Mouse (Mus musculus): ENCODE results near the gene R3hdm4. TPM values are rescaled to one million over a fixed set of nuclear protein-coding genes. Genes with fewer than 3 reads are reported as not detected.

The R3hdm4 gene
- polyA plus RNA-seq, 1 experiment from 2014 or later, result 170 TPM

DNA sequence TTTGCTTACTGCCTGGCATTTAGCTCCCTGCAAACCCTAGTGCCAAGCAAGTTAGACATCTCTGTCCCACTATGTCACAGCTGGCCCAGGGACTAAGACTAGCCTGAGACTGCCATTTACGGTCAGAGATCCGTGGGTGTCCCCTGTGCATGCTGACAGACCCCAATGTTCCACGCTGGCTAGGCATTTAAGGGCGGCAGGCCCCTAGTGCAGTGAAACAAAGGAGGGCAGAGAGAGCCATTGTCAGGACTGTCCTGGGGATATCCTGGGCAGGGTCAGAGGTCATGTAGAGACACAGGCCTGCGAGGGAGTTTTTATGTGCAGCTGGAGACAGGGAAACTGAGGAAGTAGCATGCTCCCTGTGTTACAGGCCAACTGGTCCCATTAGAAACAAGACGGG lies 12.9 kb upstream of the R3hdm4 start:
- Histone ChIP-seq H3K27me3 (ENCODE audit: insufficient read depth, low read length) (no peaks in the 10 kb centered on the region), H3K4me3 (ENCODE audit: low read length) (no peak overlapping the region), H3K4me2 (replicated peaks; ENCODE audit: low read depth, low read length) (no peak overlapping the region), H3K9me3 (ENCODE audit: low read length) (no peaks in the 10 kb centered on the region), H3K9ac (replicated peaks; ENCODE audit: low read length) (peak overlapping the region; percentile 19; the same call in 1 of the 2 replicates), H3K27ac (ENCODE audit: low read length) (peak overlapping the region; percentile 31; the same call in 1 of the 2 replicates), H3K36me3 (ENCODE audit: insufficient read depth, low read length) (peaks cover 24% of the 10 kb centered on the region), H3K4me1 (ENCODE audit: insufficient read depth, low read length) (peaks cover 94% of the 10 kb centered on the region)
- no peak for ATAC-seq (ENCODE audit: low FRiP score, low TSS enrichment)
- WGBS, result 67% methylated on average over 6 of the region's 6 CpGs

DNA sequence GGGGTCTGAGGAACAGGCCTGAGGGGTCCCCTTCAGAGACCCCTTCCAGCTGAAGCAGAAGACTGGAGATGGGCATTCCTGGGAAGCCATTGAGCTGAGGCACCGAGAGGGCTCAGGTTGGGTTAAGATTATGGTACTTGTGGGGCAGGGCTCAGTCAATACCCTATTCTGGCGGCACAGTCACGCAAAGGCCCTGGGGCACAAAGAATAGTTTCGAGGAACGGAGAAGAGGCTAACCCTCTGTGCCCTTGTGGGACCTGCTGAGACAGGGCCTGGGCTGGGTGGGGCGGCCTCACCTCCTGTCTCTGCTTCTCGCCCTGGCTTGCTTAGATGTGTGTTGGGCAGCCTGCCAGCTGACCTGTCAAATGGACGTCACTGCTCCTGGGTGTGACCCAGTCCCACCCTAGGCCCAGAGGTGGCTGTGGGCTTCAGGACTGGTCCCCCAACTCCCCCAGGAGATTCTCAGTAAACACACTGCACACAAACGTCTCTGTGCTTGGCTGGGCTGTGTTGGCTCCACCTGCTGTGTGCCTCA lies 12.2 kb upstream of the R3hdm4 start:
- peak overlapping the region; percentile 1; the same call in 1 of the 2 replicates for H3K4me2 ChIP-seq (replicated peaks; ENCODE audit: low read depth, low read length)
- H3K9ac ChIP-seq (replicated peaks; ENCODE audit: low read length), result 0 out of 2 replicates have a peak overlapping the region, but pooled peaks have one; percentile 9
- 65% methylated on average over 9 of the region's 9 CpGs for WGBS
- no peak overlapping the region for H3K4me3 ChIP-seq (ENCODE audit: low read length)
- peaks cover 92% of the 10 kb centered on the region for H3K4me1 ChIP-seq (ENCODE audit: insufficient read depth, low read length)
- no peak for ATAC-seq (ENCODE audit: low FRiP score, low TSS enrichment)
- peaks cover 24% of the 10 kb centered on the region for H3K36me3 ChIP-seq (ENCODE audit: insufficient read depth, low read length)
- no peaks in the 10 kb centered on the region for H3K27me3 ChIP-seq (ENCODE audit: insufficient read depth, low read length)
- peak overlapping the region; percentile 41; the same call in 1 of the 2 replicates for H3K27ac ChIP-seq (ENCODE audit: low read length)
- H3K9me3 ChIP-seq (ENCODE audit: low read length), result no peaks in the 10 kb centered on the region

DNA sequence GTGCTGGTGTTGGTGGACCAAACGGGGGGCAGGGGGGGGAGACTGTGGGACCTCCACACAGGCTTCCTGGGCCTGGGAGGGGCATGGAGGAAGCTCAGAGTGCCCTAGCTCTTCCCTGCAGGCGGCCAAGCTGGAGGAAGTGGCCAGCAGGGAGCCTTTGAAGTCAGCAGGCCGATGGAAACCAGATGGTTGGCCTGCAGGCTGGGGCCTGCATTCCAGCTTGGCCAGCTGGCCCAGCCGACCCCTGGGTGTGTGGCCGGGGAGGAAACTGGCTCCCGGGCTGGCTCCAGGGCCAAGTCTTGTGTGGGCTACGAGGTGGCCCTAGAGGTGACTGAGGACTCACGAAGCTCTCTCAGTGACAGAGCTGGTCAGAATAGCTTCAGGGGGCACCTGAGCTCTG lies 11.7 kb upstream of the R3hdm4 start:
- 13% methylated on average over 8 of the region's 8 CpGs for WGBS
- peak overlapping the region; percentile 41 for H3K27ac ChIP-seq (ENCODE audit: low read length)
- peaks cover 87% of the 10 kb centered on the region for H3K4me1 ChIP-seq (ENCODE audit: insufficient read depth, low read length)
- no peak overlapping the region for H3K9ac ChIP-seq (replicated peaks; ENCODE audit: low read length)
- H3K4me3 ChIP-seq (ENCODE audit: low read length), result no peak overlapping the region
- ATAC-seq (ENCODE audit: low FRiP score, low TSS enrichment), result peak; percentile 58
- peaks cover 24% of the 10 kb centered on the region for H3K36me3 ChIP-seq (ENCODE audit: insufficient read depth, low read length)
- peak overlapping the region; percentile 1 for H3K4me2 ChIP-seq (replicated peaks; ENCODE audit: low read depth, low read length)
- H3K9me3 ChIP-seq (ENCODE audit: low read length), result no peaks in the 10 kb centered on the region
- no peaks in the 10 kb centered on the region for H3K27me3 ChIP-seq (ENCODE audit: insufficient read depth, low read length)

DNA sequence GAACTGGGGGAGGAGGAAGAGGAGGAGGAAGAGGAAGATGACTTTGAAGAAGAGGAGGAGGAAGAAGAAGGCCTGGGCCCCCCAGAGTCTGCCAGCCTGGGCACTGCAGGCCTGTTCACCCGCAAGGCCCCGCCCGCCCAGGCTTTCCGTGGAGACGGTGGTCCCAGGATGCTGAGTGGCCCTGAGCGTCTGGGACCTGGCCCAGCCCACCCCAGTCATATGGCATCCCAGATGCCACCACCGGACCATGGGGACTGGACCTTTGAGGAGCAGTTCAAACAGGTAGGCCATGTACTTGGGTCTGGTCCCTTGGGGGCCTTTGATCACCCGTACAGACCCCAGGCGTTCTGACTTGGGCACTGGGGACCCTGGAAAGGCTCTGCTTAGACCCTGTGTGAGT lies 10.8 kb upstream of the R3hdm4 start:
- no peaks in the 10 kb centered on the region for H3K27me3 ChIP-seq (ENCODE audit: insufficient read depth, low read length)
- no peak overlapping the region for H3K4me3 ChIP-seq (ENCODE audit: low read length)
- H3K9ac ChIP-seq (replicated peaks; ENCODE audit: low read length), result no peak overlapping the region; the same call in 1 of the 2 replicates
- WGBS, result 88% methylated on average over 9 of the region's 9 CpGs
- no peak overlapping the region for H3K4me2 ChIP-seq (replicated peaks; ENCODE audit: low read depth, low read length)
- peaks cover 24% of the 10 kb centered on the region for H3K36me3 ChIP-seq (ENCODE audit: insufficient read depth, low read length)
- H3K4me1 ChIP-seq (ENCODE audit: insufficient read depth, low read length), result peaks cover 78% of the 10 kb centered on the region
- ATAC-seq (ENCODE audit: low FRiP score, low TSS enrichment), result no peak
- no peaks in the 10 kb centered on the region for H3K9me3 ChIP-seq (ENCODE audit: low read length)
- peak overlapping the region; percentile 41; the same call in 1 of the 2 replicates for H3K27ac ChIP-seq (ENCODE audit: low read length)

GRCm38 (mm10) chr10:79930826-79931186 lies 9.8 kb upstream of the R3hdm4 start:
- no peak overlapping the region for H3K4me3 ChIP-seq (ENCODE audit: low read length)
- no peaks in the 10 kb centered on the region for H3K27me3 ChIP-seq (ENCODE audit: insufficient read depth, low read length)
- H3K4me2 ChIP-seq (replicated peaks; ENCODE audit: low read depth, low read length), result no peak overlapping the region
- no peaks in the 10 kb centered on the region for H3K9me3 ChIP-seq (ENCODE audit: low read length)
- no peak overlapping the region for H3K27ac ChIP-seq (ENCODE audit: low read length)
- no peak overlapping the region for H3K9ac ChIP-seq (replicated peaks; ENCODE audit: low read length)
- H3K36me3 ChIP-seq (ENCODE audit: insufficient read depth, low read length), result peaks cover 24% of the 10 kb centered on the region
- no peak for ATAC-seq (ENCODE audit: low FRiP score, low TSS enrichment)
- H3K4me1 ChIP-seq (ENCODE audit: insufficient read depth, low read length), result peaks cover 74% of the 10 kb centered on the region
- WGBS, result 87% methylated on average over 16 of the region's 16 CpGs

- WGBS, result 86% methylated on average over 18 of the region's 18 CpGs
- Histone ChIP-seq H3K9me3 (ENCODE audit: low read length) (no peaks in the 10 kb centered on the region), H3K36me3 (ENCODE audit: insufficient read depth, low read length) (peaks cover 24% of the 10 kb centered on the region), H3K27ac (ENCODE audit: low read length) (no peak overlapping the region), H3K4me3 (ENCODE audit: low read length) (no peak overlapping the region), H3K4me2 (replicated peaks; ENCODE audit: low read depth, low read length) (0 out of 2 replicates have a peak overlapping the region, but pooled peaks have one; percentile 7), H3K9ac (replicated peaks; ENCODE audit: low read length) (no peak overlapping the region), H3K4me1 (ENCODE audit: insufficient read depth, low read length) (peaks cover 75% of the 10 kb centered on the region), H3K27me3 (ENCODE audit: insufficient read depth, low read length) (no peaks in the 10 kb centered on the region)
- ATAC-seq (ENCODE audit: low FRiP score, low TSS enrichment), result no peak
Measured at GRCm38 (mm10) chr10:79929967-79930825, 9.2 kb upstream of the R3hdm4 start.

- Histone ChIP-seq H3K9me3 (ENCODE audit: low read length) (no peaks in the 10 kb centered on the region), H3K27me3 (ENCODE audit: insufficient read depth, low read length) (no peaks in the 10 kb centered on the region), H3K4me1 (ENCODE audit: insufficient read depth, low read length) (peaks cover 67% of the 10 kb centered on the region), H3K4me2 (replicated peaks; ENCODE audit: low read depth, low read length) (peak overlapping the region; percentile 95), H3K4me3 (ENCODE audit: low read length) (peak overlapping the region; percentile 99), H3K36me3 (ENCODE audit: insufficient read depth, low read length) (peaks cover 24% of the 10 kb centered on the region), H3K9ac (replicated peaks; ENCODE audit: low read length) (peak overlapping the region; percentile 94), H3K27ac (ENCODE audit: low read length) (peak overlapping the region; percentile 98)
- 14% methylated on average over 9 of the region's 9 CpGs for WGBS
- no peak for ATAC-seq (ENCODE audit: low FRiP score, low TSS enrichment)
Measured at GRCm38 (mm10) chr10:79928907-79929701, 8.1 kb upstream of the R3hdm4 start.

DNA sequence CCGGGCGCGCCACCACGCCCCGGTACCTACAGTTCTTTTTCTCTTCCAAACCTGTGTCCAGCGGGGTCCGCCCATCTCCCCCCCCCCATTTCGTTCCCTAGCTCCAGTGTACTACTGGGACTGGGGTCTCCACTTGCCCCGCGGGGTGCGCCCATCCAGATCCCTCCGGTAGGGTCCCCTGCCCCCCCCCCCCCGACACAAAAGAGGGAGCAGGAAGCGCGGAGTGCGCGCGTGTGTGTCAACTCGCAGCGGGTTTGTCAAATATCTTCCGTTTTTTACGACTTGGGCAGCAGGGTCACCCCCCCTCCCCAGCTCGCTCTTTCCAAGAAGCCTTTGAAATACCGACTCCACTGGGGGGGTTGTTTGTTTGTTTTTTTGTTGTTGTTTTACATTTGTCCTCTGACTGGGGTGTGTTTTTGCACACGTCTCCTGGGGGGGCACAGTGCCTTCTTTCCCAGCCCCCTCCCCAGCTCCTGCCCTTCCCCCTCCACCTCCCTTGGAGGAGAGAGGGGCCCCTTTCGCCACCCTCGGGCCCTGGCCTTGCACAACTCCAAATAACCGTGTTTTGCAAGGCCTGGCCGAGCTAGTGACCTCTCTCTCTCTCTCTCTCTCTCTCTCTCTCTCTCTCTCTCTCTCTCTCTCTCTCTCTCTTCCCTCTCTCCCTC lies 7.2 kb upstream of the R3hdm4 start:
- H3K4me2 ChIP-seq (replicated peaks; ENCODE audit: low read depth, low read length), result peak overlapping the region; percentile 95
- H3K27ac ChIP-seq (ENCODE audit: low read length), result peak overlapping the region; percentile 98
- H3K4me1 ChIP-seq (ENCODE audit: insufficient read depth, low read length), result peaks cover 58% of the 10 kb centered on the region
- WGBS, result under 1% methylated on average over 24 of the region's 29 CpGs
- H3K9ac ChIP-seq (replicated peaks; ENCODE audit: low read length), result peak overlapping the region; percentile 94
- peak overlapping the region; percentile 99 for H3K4me3 ChIP-seq (ENCODE audit: low read length)
- ATAC-seq (ENCODE audit: low FRiP score, low TSS enrichment), result no peak
- H3K9me3 ChIP-seq (ENCODE audit: low read length), result no peaks in the 10 kb centered on the region
- H3K36me3 ChIP-seq (ENCODE audit: insufficient read depth, low read length), result peaks cover 19% of the 10 kb centered on the region
- peaks cover 3% of the 10 kb centered on the region; the same call in 1 of the 2 replicates for H3K27me3 ChIP-seq (ENCODE audit: insufficient read depth, low read length)

DNA sequence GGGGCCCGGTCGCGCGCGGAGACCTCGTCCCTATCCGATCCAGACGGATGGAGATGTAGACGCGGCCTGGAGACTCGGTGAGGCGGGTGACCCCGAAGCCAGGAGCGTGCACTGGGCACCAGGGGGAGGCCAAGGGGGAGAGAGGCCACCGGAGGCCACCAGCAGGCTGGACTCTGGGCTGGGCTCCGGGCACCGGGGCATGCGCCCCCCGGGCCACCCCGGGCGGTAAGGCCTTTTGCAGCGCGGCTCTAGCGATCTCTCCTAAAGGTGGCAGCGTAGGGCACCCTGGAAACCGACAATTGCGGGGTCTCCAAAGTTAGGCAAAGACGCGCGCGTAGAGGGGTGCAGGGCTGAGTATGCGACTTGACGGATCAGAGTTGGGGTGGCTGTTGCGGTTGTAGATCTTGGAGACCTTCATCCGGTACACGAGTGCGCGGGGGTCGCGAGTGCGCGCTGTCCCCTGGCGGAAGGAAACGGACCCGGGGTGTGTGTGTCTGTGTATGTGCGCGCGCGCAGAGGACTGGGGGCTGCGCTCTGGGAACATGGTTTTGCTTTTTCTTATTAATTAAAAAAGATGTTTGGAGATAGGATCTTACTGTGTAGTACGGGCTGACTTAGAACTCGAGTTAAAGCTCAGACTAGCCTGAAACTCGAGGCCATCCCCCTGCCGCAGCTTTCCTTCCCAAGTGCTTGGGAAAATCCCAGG lies 6.5 kb upstream of the R3hdm4 start:
- Histone ChIP-seq H3K4me1 (ENCODE audit: insufficient read depth, low read length) (peaks cover 51% of the 10 kb centered on the region), H3K36me3 (ENCODE audit: insufficient read depth, low read length) (peaks cover 18% of the 10 kb centered on the region), H3K4me2 (replicated peaks; ENCODE audit: low read depth, low read length) (peak overlapping the region; percentile 95), H3K27ac (ENCODE audit: low read length) (peak overlapping the region; percentile 98), H3K9ac (replicated peaks; ENCODE audit: low read length) (peak overlapping the region; percentile 94), H3K4me3 (ENCODE audit: low read length) (peak overlapping the region; percentile 99), H3K9me3 (ENCODE audit: low read length) (no peaks in the 10 kb centered on the region), H3K27me3 (ENCODE audit: insufficient read depth, low read length) (peaks cover 10% of the 10 kb centered on the region; the same call in 1 of the 2 replicates)
- WGBS, result under 1% methylated on average over 54 of the region's 54 CpGs
- ATAC-seq (ENCODE audit: low FRiP score, low TSS enrichment), result peak; percentile 31
